Mouse (Mus musculus) limb, embryonic 15.5 days (tissue): ENCODE measurements around the gene Efcab14. TPM values are rescaled to one million over a fixed set of nuclear protein-coding genes. Genes with fewer than 3 reads are reported as not detected.

Experiments
- ATAC-seq: fragments of 200-750 bp; cut with Nextera tagmentation; 2 replicates; pipeline ENCODE4 v1.8.0; 2017; ENCODE audit warnings: low read depth, moderate TSS enrichment; ENCODE audit not compliant: insufficient number of reproducible peaks, low FRiP score, low TSS enrichment
- H3K27ac ChIP-seq: fragments of 300-500 bp; sonication (generic); 2 replicates; pipeline ENCODE4 v1.5.1; 2015; ENCODE audit warnings: moderate library complexity, mild to moderate bottlenecking, inconsistent platforms
- H3K27me3 ChIP-seq: fragments of 300-500 bp; sonication (generic); 2 replicates; pipeline ENCODE4 v1.6.1; 2015; ENCODE audit warnings: inconsistent platforms
- H3K36me3 ChIP-seq: fragments of 300-500 bp; sonication (generic); 2 replicates; pipeline ENCODE4 v1.6.1; 2015; ENCODE audit warnings: inconsistent platforms
- H3K4me1 ChIP-seq: fragments of 300-500 bp; sonication (generic); 2 replicates; pipeline ENCODE4 v1.6.1; 2015; ENCODE audit warnings: inconsistent platforms
- H3K4me2 ChIP-seq: fragments of 300-500 bp; sonication (generic); 2 replicates; pipeline ENCODE4 v1.6.1; 2015; ENCODE audit warnings: mild to moderate bottlenecking, inconsistent platforms
- H3K4me3 ChIP-seq: fragments of 300-500 bp; sonication (generic); 2 replicates; pipeline ENCODE4 v1.5.1; 2015; ENCODE audit warnings: mild to moderate bottlenecking, inconsistent platforms
- H3K9ac ChIP-seq: fragments of 300-500 bp; sonication (generic); 2 replicates; pipeline ENCODE4 v1.6.1; 2015; ENCODE audit warnings: inconsistent platforms
- H3K9me3 ChIP-seq: fragments of 300-500 bp; sonication (generic); 2 replicates; pipeline ENCODE4 v1.6.1; 2016; ENCODE audit warnings: inconsistent platforms
- WGBS: fragments of 180-500 bp; shearing (Covaris S2); methylation state at CpG from one replicate; pipeline ENCODE4 v1.1.7; 2015; 5-methylcytosine and 5-hydroxymethylcytosine counted together
- polyA plus RNA-seq: library from polyadenylated mRNA; unstranded; fragments of >200 nt; fragmentation: Nextera tagmentation; extraction: Ambion mirVana; gene quantifications from 2 replicates; pipeline ENCODE4 v1.2.1, GENCODE M21; 2015

Efcab14 gene
- polyA plus RNA-seq, 1 experiment from 2014 or later = 34.1 TPM

DNA sequence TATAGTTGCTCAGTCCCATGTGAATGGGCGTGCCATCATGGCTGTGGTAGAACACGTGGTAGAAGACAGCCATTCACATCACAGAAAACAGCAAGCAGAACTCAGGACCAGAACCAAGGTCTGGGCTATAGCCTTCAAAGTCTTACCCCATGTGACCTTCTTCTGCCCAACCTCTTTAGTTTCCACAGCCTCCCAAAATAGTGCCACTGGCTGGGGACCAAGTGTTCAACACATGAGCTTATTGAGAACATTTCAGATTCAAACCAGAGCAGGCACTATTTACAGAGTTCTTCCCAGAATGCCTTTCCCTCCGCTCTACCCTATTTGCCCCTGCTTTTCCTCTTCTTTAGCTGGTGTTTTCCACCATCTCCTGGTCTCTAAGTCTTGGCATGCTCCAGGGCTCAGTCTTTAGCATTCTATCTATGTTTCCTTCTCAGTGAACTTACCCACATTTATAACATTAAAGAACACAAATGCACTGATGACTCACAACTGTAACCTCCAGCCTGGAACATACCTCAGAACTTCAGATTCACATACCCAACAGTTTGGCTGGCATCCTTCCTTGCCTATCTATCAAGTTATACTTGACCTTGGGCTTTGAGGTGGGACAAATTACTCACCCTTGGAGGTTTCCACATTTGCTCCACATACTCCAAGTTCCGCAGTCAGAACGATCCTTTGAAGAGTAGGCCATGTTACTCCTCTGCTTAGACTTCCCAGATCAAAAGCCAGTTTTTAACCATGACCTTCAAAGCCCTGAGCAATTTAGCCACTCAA lies 44.7 kb downstream of the Efcab14 start:
- H3K9ac ChIP-seq = no peak overlapping the region
- WGBS = 86% methylated on average over 5 of the region's 5 CpGs
- H3K36me3 ChIP-seq = peaks cover 7% of the 10 kb centered on the region; the same call in 1 of the 2 replicates
- H3K9me3 ChIP-seq = no peaks in the 10 kb centered on the region
- peaks cover 13% of the 10 kb centered on the region; the same call in 1 of the 2 replicates for H3K4me1 ChIP-seq
- H3K4me3 ChIP-seq = no peak overlapping the region
- no peak for ATAC-seq
- H3K27me3 ChIP-seq = no peaks in the 10 kb centered on the region
- no peak overlapping the region for H3K4me2 ChIP-seq
- no peak overlapping the region for H3K27ac ChIP-seq

DNA sequence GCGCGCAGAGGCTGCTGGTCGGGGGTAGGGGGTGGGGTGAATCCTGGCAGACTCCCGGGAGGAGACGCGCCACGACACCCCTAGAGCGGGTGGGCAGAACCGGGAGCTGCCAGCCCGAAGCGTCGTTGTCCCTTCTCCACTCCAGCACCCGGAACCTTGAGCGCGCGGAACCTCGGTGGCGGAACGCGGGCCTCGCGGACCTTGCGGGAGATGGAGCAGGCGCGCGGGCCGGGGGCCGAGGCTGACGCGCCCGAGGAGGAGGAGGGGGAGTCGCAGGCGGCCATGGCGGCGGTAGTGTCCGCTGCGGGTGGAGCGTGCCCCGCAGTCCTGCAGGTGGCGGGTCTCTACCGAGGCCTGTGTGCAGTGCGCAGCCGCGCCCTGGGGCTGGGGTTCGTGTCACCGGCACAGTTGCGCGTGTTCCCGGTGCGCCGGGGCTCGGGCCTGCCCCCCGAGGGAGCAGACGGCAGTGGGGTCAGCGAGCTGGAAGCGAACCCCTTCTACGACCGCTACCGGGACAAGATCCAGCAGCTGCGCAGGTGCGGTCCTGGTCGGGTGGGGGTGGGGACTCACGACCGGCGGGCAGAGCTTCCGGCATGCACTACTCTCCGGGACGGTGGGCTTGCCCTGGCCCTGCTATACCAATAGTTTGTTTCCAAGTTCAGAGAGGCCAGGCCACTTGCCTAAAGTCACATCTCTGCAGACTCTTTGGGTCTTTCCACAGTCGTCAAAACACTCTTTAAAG lies 47.4 kb downstream of the Efcab14 start, which contains the start of gene Atpaf1:
Atpaf1 (plus strand) TSS at position 44 of the 742 bp plus-strand sequence.
- no peaks in the 10 kb centered on the region for H3K9me3 ChIP-seq
- no peaks in the 10 kb centered on the region for H3K27me3 ChIP-seq
- peak within 1 kb of the TSS; percentile 70 for H3K4me3 ChIP-seq
- peaks cover 22% of the 10 kb centered on the region; the same call in 1 of the 2 replicates for H3K36me3 ChIP-seq
- peak within 1 kb of the TSS; percentile 65 for H3K27ac ChIP-seq
- H3K4me1 ChIP-seq = peaks cover 13% of the 10 kb centered on the region; the same call in 1 of the 2 replicates
- peak; percentile 64 for ATAC-seq
- H3K9ac ChIP-seq = peak within 1 kb of the TSS; percentile 63
- peak within 1 kb of the TSS; percentile 76 for H3K4me2 ChIP-seq
- under 1% methylated on average over 69 of the region's 69 CpGs for WGBS

DNA sequence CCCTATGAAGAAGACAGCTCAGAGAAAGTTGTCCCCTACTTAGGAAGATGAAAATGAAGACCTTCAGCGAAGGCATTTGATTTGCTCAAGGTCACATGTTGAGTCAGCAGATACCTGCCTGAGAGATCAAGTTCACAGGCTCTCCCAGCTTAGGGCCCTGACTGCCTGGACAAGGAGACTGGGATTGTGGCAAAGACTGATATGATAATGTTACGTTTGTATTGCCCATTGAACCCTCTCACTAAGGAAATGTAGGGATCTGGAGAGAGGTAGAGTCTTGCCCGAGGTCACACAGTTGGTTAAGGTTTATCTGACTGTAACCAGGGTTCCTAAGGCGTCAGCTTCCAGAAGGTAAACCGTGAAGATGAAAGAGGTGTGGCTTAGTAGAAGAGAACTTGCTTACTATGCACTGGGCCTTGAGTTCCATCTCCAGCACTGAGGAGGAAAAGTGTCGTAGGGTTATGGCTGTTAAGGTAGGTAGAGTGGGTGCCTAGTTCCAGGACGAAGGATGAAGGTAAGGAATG lies 48.0 kb downstream of the Efcab14 start:
- whole genome bisulfite sequencing = 49% methylated on average over 7 of the region's 7 CpGs
- Histone ChIP-seq H3K27me3 (no peaks in the 10 kb centered on the region), H3K4me3 (peak overlapping the region; percentile 70), H3K4me2 (peak overlapping the region; percentile 76), H3K9ac (peak overlapping the region; percentile 63), H3K36me3 (peaks cover 28% of the 10 kb centered on the region), H3K27ac (peak overlapping the region; percentile 65; the same call in 1 of the 2 replicates), H3K4me1 (peaks cover 13% of the 10 kb centered on the region; the same call in 1 of the 2 replicates), H3K9me3 (no peaks in the 10 kb centered on the region)
- no peak for ATAC-seq

DNA sequence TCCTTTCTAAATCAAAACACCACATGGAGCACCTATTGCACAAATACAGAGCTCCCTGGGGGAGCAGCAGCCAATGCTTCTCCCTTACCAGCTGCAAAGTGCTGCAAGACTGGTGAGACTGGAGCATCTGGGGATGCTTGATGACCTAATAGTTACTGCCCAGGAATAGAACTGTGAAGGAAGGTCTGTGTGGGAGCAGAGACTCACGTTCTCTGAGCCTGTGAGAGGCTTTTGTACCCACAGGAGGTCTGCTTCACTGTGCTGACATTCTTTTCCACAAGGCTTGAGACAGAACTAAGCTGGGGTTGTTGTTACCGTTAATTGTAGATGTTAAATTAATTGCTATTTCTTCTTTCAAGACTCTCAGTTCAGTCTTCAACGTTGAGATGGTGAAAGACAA lies 53.3 kb downstream of the Efcab14 start:
- H3K27ac ChIP-seq = no peak overlapping the region
- WGBS = 81% methylated on average over 3 of the region's 3 CpGs
- H3K4me3 ChIP-seq = no peak overlapping the region
- no peaks in the 10 kb centered on the region for H3K27me3 ChIP-seq
- H3K9me3 ChIP-seq = no peaks in the 10 kb centered on the region
- ATAC-seq = no peak
- no peak overlapping the region for H3K4me2 ChIP-seq
- H3K4me1 ChIP-seq = peaks cover under 1% of the 10 kb centered on the region; the same call in 1 of the 2 replicates
- H3K36me3 ChIP-seq = peaks cover 59% of the 10 kb centered on the region
- H3K9ac ChIP-seq = no peak overlapping the region

DNA sequence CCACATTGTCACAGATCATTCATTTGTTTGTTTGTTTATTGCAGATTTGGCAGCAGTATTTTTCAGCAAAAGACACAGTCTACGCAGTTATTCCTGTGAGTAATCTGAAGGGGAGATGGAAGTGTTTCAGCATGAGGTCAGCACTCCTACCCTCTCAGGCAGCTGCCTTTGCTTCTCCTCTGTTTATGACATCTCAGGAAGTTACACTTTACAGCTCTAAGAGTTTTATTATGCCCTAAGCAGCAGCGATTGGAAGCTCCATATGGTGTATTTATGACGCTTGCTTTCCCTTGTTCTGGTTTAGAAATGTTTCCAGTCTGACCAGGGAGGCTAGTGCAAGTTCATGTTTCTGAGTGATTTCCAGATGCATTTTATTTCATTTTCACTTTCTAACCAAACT lies 57.8 kb downstream of the Efcab14 start:
- Histone ChIP-seq H3K27me3 (no peaks in the 10 kb centered on the region), H3K4me3 (no peak overlapping the region), H3K9ac (no peak overlapping the region), H3K4me1 (no peaks in the 10 kb centered on the region), H3K9me3 (no peaks in the 10 kb centered on the region), H3K27ac (no peak overlapping the region), H3K36me3 (peaks cover 62% of the 10 kb centered on the region), H3K4me2 (no peak overlapping the region)
- WGBS = 27% methylated on average over 3 of the region's 3 CpGs
- no peak for ATAC-seq

DNA sequence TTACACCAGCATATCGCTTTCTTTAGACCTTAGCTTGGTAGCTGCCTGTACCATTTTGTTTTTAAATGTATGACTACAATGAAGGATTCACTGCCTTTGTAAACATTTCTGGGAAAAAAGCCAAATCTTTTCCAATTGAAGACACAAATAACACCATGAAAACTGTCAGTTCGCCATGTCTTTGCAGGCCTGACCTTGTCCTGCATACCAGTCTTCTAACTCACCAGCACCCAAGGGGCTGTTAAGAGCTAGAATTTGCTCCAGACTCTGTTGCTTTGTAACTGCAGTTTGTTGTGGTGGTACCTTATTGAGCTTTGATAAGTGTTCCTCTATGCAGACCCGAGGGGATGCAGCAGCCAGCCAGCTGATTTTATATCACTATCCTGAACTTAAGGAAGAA lies 62.4 kb downstream of the Efcab14 start:
- Histone ChIP-seq H3K27me3 (no peaks in the 10 kb centered on the region), H3K9me3 (no peaks in the 10 kb centered on the region), H3K4me3 (no peak overlapping the region), H3K36me3 (peaks cover 58% of the 10 kb centered on the region), H3K4me1 (no peaks in the 10 kb centered on the region), H3K27ac (no peak overlapping the region), H3K9ac (no peak overlapping the region), H3K4me2 (no peak overlapping the region)
- no peak for ATAC-seq
- 78% methylated on average over 3 of the region's 3 CpGs for WGBS

DNA sequence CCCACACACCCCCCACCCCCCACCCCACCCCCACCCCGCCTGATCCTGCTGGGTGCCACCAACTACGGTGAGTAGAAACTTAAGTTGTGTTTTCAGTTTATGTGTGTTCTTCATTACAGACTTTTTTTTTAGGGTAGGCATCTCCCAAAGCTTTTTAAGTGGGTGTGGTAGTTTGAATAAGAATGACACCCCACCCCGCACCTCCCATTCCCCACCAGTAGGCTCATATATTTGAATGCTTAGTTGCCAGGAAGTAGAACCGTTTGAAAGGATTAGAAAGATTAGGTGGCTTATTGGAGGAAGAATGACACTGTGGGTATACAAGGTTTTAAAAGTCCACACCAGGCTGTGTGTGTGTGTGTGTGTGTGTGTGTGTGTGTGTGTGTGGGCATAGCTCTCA lies 74.8 kb downstream of the Efcab14 start:
- H3K27ac ChIP-seq = no peak overlapping the region
- H3K4me3 ChIP-seq = no peak overlapping the region
- no peak for ATAC-seq
- WGBS = 79% methylated on average over 4 of the region's 4 CpGs
- H3K27me3 ChIP-seq = no peaks in the 10 kb centered on the region
- H3K9ac ChIP-seq = no peak overlapping the region
- H3K4me1 ChIP-seq = no peaks in the 10 kb centered on the region
- H3K4me2 ChIP-seq = no peak overlapping the region
- H3K9me3 ChIP-seq = no peaks in the 10 kb centered on the region
- H3K36me3 ChIP-seq = peaks cover 31% of the 10 kb centered on the region

DNA sequence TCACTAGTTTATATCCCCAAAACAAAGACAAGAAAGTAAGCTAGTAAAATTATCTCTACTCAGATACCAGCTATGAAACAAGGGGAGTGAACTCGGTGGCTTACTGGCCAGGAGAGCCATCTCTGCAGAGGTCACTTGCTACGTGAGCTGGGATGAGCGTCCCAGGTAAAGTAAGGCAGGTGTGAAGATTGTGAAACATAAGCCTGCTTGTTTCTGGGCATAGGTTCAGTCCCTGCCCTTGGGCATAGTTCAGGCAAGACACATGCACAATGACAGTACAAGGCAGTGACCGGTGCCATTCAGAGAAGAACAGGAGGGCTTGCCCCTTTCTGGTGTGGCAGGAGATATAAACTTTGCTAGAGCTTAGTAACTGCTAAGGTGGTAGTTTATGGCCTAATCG lies 78.1 kb downstream of the Efcab14 start:
- H3K27me3 ChIP-seq = no peaks in the 10 kb centered on the region
- no peak for ATAC-seq
- H3K9me3 ChIP-seq = no peaks in the 10 kb centered on the region
- peaks cover 31% of the 10 kb centered on the region for H3K36me3 ChIP-seq
- H3K9ac ChIP-seq = no peak overlapping the region
- 90% methylated on average over 5 of the region's 5 CpGs for WGBS
- H3K4me2 ChIP-seq = no peak overlapping the region
- H3K27ac ChIP-seq = no peak overlapping the region
- no peaks in the 10 kb centered on the region for H3K4me1 ChIP-seq
- no peak overlapping the region for H3K4me3 ChIP-seq

DNA sequence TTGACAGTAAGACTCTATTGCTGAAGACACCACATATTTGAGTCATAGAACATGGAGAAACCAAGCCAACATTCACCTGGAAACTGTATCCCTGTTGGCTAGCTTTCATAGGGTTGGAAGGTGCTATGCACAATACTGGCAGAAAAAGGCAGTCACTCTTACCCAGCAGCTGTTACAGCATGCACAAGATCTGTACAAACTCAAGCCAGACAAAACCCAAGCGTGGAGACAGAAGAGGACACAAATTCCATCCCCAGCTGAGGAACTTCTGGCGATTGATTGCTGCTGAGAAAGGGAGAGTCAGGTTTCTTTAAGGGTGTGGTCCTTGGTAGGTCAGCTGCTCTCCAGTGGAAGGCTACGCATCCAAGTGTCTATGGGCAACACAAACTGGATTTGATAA lies 82.7 kb downstream of the Efcab14 start:
- no peaks in the 10 kb centered on the region for H3K27me3 ChIP-seq
- no peak overlapping the region for H3K4me3 ChIP-seq
- H3K4me1 ChIP-seq = no peaks in the 10 kb centered on the region
- WGBS = 67% methylated on average over 3 of the region's 3 CpGs
- no peaks in the 10 kb centered on the region for H3K9me3 ChIP-seq
- peaks cover 13% of the 10 kb centered on the region for H3K36me3 ChIP-seq
- no peak overlapping the region for H3K4me2 ChIP-seq
- H3K27ac ChIP-seq = no peak overlapping the region
- no peak for ATAC-seq
- no peak overlapping the region for H3K9ac ChIP-seq

DNA sequence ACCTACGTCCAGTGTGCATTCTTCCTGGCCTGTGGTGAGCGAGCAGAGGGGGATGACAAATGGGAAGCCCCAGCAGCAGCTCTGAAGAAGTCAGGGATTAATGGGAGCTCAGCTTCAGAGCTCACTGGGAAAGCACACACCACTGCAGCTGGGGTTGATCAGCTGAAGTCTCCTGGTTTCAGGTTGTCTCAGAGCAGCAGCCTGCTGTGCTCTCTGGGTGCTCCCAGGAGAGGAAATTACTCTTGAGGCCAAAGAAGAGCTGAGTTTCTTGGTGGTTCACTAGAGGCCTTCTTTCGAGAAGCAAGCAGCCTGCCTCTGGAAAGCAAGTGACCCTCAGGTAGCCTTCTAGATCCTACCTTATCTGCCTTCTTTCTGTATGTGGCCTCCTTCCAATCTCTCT lies 83.4 kb downstream of the Efcab14 start:
- 76% methylated on average over 3 of the region's 3 CpGs for WGBS
- Histone ChIP-seq H3K27ac (no peak overlapping the region), H3K27me3 (no peaks in the 10 kb centered on the region), H3K4me2 (no peak overlapping the region), H3K4me3 (no peak overlapping the region), H3K9ac (no peak overlapping the region), H3K36me3 (peaks cover 7% of the 10 kb centered on the region), H3K9me3 (no peaks in the 10 kb centered on the region), H3K4me1 (no peaks in the 10 kb centered on the region)
- no peak for ATAC-seq

DNA sequence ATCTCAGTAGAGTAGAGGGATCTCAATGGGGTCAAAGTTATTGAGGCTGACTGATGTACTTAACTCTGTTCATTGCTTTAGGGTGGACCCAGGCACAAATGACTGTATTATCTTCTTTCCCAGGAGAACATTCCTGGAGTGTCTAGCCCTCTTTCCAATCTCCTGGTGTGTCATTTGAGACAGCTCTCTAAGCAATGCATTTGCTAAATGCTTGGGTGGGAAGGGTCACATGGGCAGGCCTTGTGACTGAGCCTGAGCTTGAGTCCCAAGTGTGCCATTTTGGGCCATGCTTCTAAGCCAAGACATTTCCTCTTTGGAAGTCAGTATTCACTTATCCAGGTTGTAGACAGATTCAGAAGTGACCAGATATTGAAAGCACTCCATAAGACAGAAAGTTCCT lies 83.9 kb downstream of the Efcab14 start:
- ATAC-seq = no peak
- H3K9ac ChIP-seq = no peak overlapping the region

DNA sequence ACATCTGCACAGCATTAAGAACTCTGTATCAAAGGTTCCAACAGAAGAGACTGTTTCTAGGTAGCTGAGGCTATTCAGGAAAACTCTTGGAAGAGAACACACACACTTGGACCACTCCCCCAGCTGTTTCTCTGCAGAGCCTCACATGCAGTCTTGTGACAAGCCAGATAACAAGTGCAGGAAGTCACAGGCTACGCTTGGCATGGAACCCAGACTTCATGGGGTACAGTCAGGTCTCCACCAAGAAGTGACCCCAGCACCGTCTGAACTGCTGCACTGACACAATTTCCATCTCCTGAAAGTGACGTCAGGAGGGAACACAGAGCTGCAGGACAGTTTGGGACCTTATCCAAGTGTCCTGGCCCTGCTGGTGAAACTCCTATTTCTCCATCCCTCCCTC lies 84.4 kb downstream of the Efcab14 start:
- Histone ChIP-seq H3K9ac (no peak overlapping the region), H3K36me3 (no peaks in the 10 kb centered on the region), H3K27ac (no peak overlapping the region), H3K4me2 (no peak overlapping the region), H3K4me3 (no peak overlapping the region), H3K27me3 (no peaks in the 10 kb centered on the region), H3K9me3 (no peaks in the 10 kb centered on the region), H3K4me1 (peaks cover under 1% of the 10 kb centered on the region; the same call in 1 of the 2 replicates)
- no peak for ATAC-seq
- 62% methylated on average over 3 of the region's 3 CpGs for WGBS

More for the DNA sequence above, 83.9 kb downstream of the Efcab14 start:
- no peak overlapping the region for H3K4me3 ChIP-seq
- no peak overlapping the region for H3K27ac ChIP-seq
- H3K9me3 ChIP-seq = no peaks in the 10 kb centered on the region
- H3K27me3 ChIP-seq = no peaks in the 10 kb centered on the region
- H3K36me3 ChIP-seq = peaks cover 3% of the 10 kb centered on the region
- H3K4me1 ChIP-seq = no peaks in the 10 kb centered on the region
- H3K4me2 ChIP-seq = no peak overlapping the region
